Mouse (Mus musculus) heart, embryonic 15.5 days (tissue): ENCODE results near the gene Igfbp7. TPM values are rescaled to one million over a fixed set of nuclear protein-coding genes. Genes with fewer than 3 reads are reported as not detected.
A peak's percentile ranks its signal among the peaks of the same experiment; 100 is the strongest.
"Not testable (repeated sequence)": the region's sequence is repeated elsewhere in the genome, so short reads cannot be mapped to it uniquely, and the experiment has no call there.

Experiments used
- ATAC-seq: fragments of 200-750 bp; cut with Nextera tagmentation; replicated peaks from 2 replicates; pipeline ENCODE4 v1.8.0; 2017; ENCODE audit warnings: low read depth, moderate TSS enrichment; ENCODE audit not compliant: insufficient number of reproducible peaks, insufficient read depth, low FRiP score
- H3K27ac ChIP-seq: fragments of 300-500 bp; sonication (generic); 2 replicates; pipeline ENCODE4 v1.5.1; 2015; ENCODE audit warnings: mild to moderate bottlenecking, inconsistent platforms
- H3K27me3 ChIP-seq: fragments of 300-500 bp; sonication (generic); 2 replicates; pipeline ENCODE4 v1.6.1; 2015; ENCODE audit warnings: inconsistent platforms
- H3K36me3 ChIP-seq: fragments of 300-500 bp; sonication (generic); 2 replicates; pipeline ENCODE4 v1.6.1; 2015; ENCODE audit warnings: mild to moderate bottlenecking, inconsistent platforms
- H3K4me1 ChIP-seq: fragments of 300-500 bp; sonication (generic); replicated peaks from 2 replicates; pipeline ENCODE4 v1.6.1; 2015; ENCODE audit warnings: inconsistent platforms
- H3K4me2 ChIP-seq: fragments of 300-500 bp; sonication (generic); 2 replicates; pipeline ENCODE4 v1.6.1; 2015; ENCODE audit warnings: inconsistent platforms, mild to moderate bottlenecking, moderate library complexity
- H3K4me3 ChIP-seq: fragments of 300-500 bp; sonication (generic); 2 replicates; pipeline ENCODE4 v1.5.1; 2015; ENCODE audit warnings: mild to moderate bottlenecking, inconsistent platforms
- H3K9ac ChIP-seq: fragments of 300-500 bp; sonication (generic); 2 replicates; pipeline ENCODE4 v1.6.1; 2015; ENCODE audit warnings: mild to moderate bottlenecking, inconsistent platforms
- H3K9me3 ChIP-seq: fragments of 300-500 bp; sonication (generic); replicated peaks from 2 replicates; pipeline ENCODE4 v1.6.1; 2016; ENCODE audit warnings: inconsistent platforms
- WGBS: fragments of 180-500 bp; shearing (Covaris S2); methylation state at CpG from one replicate; pipeline ENCODE4 v1.1.7; 2015; ENCODE audit warnings: mixed read lengths; 5-methylcytosine and 5-hydroxymethylcytosine counted together
- polyA plus RNA-seq: library from polyadenylated mRNA; unstranded; fragments of >200 nt; fragmentation: Nextera tagmentation; extraction: Ambion mirVana; gene quantifications from 2 replicates; pipeline ENCODE4 v1.2.1, GENCODE M21; 2015

The Igfbp7 gene
- polyA plus RNA-seq, 1 experiment from 2014 or later = 74.2 TPM

GRCm38 (mm10) chr5:77431068-77431467, 23.2 kb upstream of the Igfbp7 start:
- H3K36me3 ChIP-seq = no peaks in the 10 kb centered on the region
- H3K4me3 ChIP-seq = no peak overlapping the region
- no peaks in the 10 kb centered on the region for H3K27me3 ChIP-seq

GRCm38 (mm10) chr5:77430471-77430870, 22.6 kb upstream of the Igfbp7 start:
- Histone ChIP-seq H3K4me3 (no peak overlapping the region), H3K9me3 (no peaks in the 10 kb centered on the region), H3K4me1 (no peaks in the 10 kb centered on the region), H3K27ac (no peak overlapping the region), H3K36me3 (no peaks in the 10 kb centered on the region), H3K27me3 (no peaks in the 10 kb centered on the region), H3K4me2 (no peak overlapping the region), H3K9ac (no peak overlapping the region)
- WGBS = 82% methylated on average over 11 of the region's 11 CpGs
- ATAC-seq = no peak

More at GRCm38 (mm10) chr5:77431068-77431467, 23.2 kb upstream of the Igfbp7 start:
- no peak overlapping the region for H3K4me2 ChIP-seq
- H3K4me1 ChIP-seq = no peaks in the 10 kb centered on the region
- WGBS = 80% methylated on average over 9 of the region's 9 CpGs
- H3K9me3 ChIP-seq = no peaks in the 10 kb centered on the region
- H3K9ac ChIP-seq = no peak overlapping the region
- no peak overlapping the region for H3K27ac ChIP-seq
- no peak for ATAC-seq

GRCm38 (mm10) chr5:77430049-77430448, 22.2 kb upstream of the Igfbp7 start:
- Histone ChIP-seq H3K9me3 (no peaks in the 10 kb centered on the region), H3K4me2 (no peak overlapping the region), H3K36me3 (no peaks in the 10 kb centered on the region), H3K9ac (no peak overlapping the region), H3K4me3 (no peak overlapping the region), H3K27me3 (no peaks in the 10 kb centered on the region), H3K27ac (no peak overlapping the region), H3K4me1 (no peaks in the 10 kb centered on the region)
- no peak for ATAC-seq
- WGBS = 85% methylated on average over 4 of the region's 4 CpGs

GRCm38 (mm10) chr5:77428526-77428925, 20.7 kb upstream of the Igfbp7 start:
- Histone ChIP-seq H3K4me2 (no peak overlapping the region), H3K27me3 (no peaks in the 10 kb centered on the region), H3K36me3 (no peaks in the 10 kb centered on the region), H3K4me3 (no peak overlapping the region), H3K27ac (no peak overlapping the region), H3K4me1 (no peaks in the 10 kb centered on the region), H3K9me3 (no peaks in the 10 kb centered on the region), H3K9ac (no peak overlapping the region)
- no peak for ATAC-seq
- WGBS = 74% methylated on average over 4 of the region's 4 CpGs

GRCm38 (mm10) chr5:77427986-77428385, 20.1 kb upstream of the Igfbp7 start:
- H3K27ac ChIP-seq = no peak overlapping the region
- no peak for ATAC-seq
- H3K9ac ChIP-seq = no peak overlapping the region
- no peaks in the 10 kb centered on the region for H3K9me3 ChIP-seq
- H3K4me2 ChIP-seq = no peak overlapping the region
- no peaks in the 10 kb centered on the region for H3K4me1 ChIP-seq
- WGBS = 86% methylated on average over 5 of the region's 5 CpGs
- H3K4me3 ChIP-seq = no peak overlapping the region
- H3K27me3 ChIP-seq = no peaks in the 10 kb centered on the region
- no peaks in the 10 kb centered on the region for H3K36me3 ChIP-seq

- ATAC-seq = no peak
- Histone ChIP-seq H3K36me3 (no peaks in the 10 kb centered on the region), H3K27ac (no peak overlapping the region), H3K9ac (no peak overlapping the region), H3K9me3 (no peaks in the 10 kb centered on the region), H3K27me3 (no peaks in the 10 kb centered on the region), H3K4me2 (no peak overlapping the region), H3K4me1 (no peaks in the 10 kb centered on the region), H3K4me3 (no peak overlapping the region)
- 70% methylated on average over 7 of the region's 7 CpGs for WGBS
Measured at GRCm38 (mm10) chr5:77425721-77426500, 18.1 kb upstream of the Igfbp7 start.

- not testable (repeated sequence) for H3K27me3 ChIP-seq, H3K36me3 ChIP-seq, H3K9me3 ChIP-seq, H3K4me1 ChIP-seq, H3K4me2 ChIP-seq, H3K4me3 ChIP-seq, H3K9ac ChIP-seq, ATAC-seq, H3K27ac ChIP-seq
- WGBS = 36% methylated on average over 4 of the region's 4 CpGs
Measured at GRCm38 (mm10) chr5:77419537-77419936, 11.7 kb upstream of the Igfbp7 start.

GRCm38 (mm10) chr5:77416058-77416457, 8.2 kb upstream of the Igfbp7 start:
- no peaks in the 10 kb centered on the region for H3K27me3 ChIP-seq
- H3K4me1 ChIP-seq = no peaks in the 10 kb centered on the region
- H3K9me3 ChIP-seq = no peaks in the 10 kb centered on the region
- 80% methylated on average over 6 of the region's 6 CpGs for WGBS
- ATAC-seq = no peak
- no peak overlapping the region for H3K4me2 ChIP-seq
- H3K36me3 ChIP-seq = no peaks in the 10 kb centered on the region
- H3K27ac ChIP-seq = no peak overlapping the region
- H3K4me3 ChIP-seq = no peak overlapping the region
- no peak overlapping the region for H3K9ac ChIP-seq

GRCm38 (mm10) chr5:77408530-77408929, 689 bp upstream of the Igfbp7 start:
- no peak for ATAC-seq
- H3K27ac ChIP-seq = no peak overlapping the region
- WGBS = 88% methylated on average over 6 of the region's 6 CpGs
- no peak overlapping the region for H3K4me2 ChIP-seq
- H3K4me1 ChIP-seq = peaks cover 10% of the 10 kb centered on the region
- H3K27me3 ChIP-seq = peaks cover 17% of the 10 kb centered on the region; the same call in 1 of the 2 replicates
- H3K9me3 ChIP-seq = no peaks in the 10 kb centered on the region
- H3K36me3 ChIP-seq = no peaks in the 10 kb centered on the region
- no peak overlapping the region for H3K9ac ChIP-seq
- H3K4me3 ChIP-seq = peak overlapping the region; percentile 69; the same call in 1 of the 2 replicates

- Histone ChIP-seq H3K9me3 (no peaks in the 10 kb centered on the region), H3K9ac (no peak overlapping the region), H3K36me3 (no peaks in the 10 kb centered on the region), H3K27ac (peak overlapping the region; percentile 73; the same call in 1 of the 2 replicates), H3K4me3 (peak overlapping the region; percentile 69; the same call in 1 of the 2 replicates), H3K4me2 (peak overlapping the region; percentile 99), H3K27me3 (peaks cover 17% of the 10 kb centered on the region; the same call in 1 of the 2 replicates), H3K4me1 (peaks cover 20% of the 10 kb centered on the region)
- WGBS = 43% methylated on average over 5 of the region's 5 CpGs
- no peak for ATAC-seq
Measured at GRCm38 (mm10) chr5:77406371-77406871, 1.4 kb downstream of the Igfbp7 start.

- ATAC-seq = no peak
- H3K4me2 ChIP-seq = no peak overlapping the region
- H3K9ac ChIP-seq = no peak overlapping the region
- no peaks in the 10 kb centered on the region for H3K36me3 ChIP-seq
- no peak overlapping the region for H3K27ac ChIP-seq
- H3K4me1 ChIP-seq = peaks cover 25% of the 10 kb centered on the region
- H3K4me3 ChIP-seq = no peak overlapping the region
- no peaks in the 10 kb centered on the region for H3K9me3 ChIP-seq
- WGBS = 42% methylated on average over 5 of the region's 5 CpGs
- peaks cover 17% of the 10 kb centered on the region; the same call in 1 of the 2 replicates for H3K27me3 ChIP-seq
Measured at GRCm38 (mm10) chr5:77405455-77406057, 2.3 kb downstream of the Igfbp7 start.
